Mouse (Mus musculus): ENCODE measurements around the gene H2afy. TPM values are rescaled to one million over a fixed set of nuclear protein-coding genes. Genes with fewer than 3 reads are reported as not detected.
A peak's percentile ranks its signal among the peaks of the same experiment; 100 is the strongest.

H2afy gene
- polyA plus RNA-seq, 1 experiment from 2014 or later = 548 TPM

DNA sequence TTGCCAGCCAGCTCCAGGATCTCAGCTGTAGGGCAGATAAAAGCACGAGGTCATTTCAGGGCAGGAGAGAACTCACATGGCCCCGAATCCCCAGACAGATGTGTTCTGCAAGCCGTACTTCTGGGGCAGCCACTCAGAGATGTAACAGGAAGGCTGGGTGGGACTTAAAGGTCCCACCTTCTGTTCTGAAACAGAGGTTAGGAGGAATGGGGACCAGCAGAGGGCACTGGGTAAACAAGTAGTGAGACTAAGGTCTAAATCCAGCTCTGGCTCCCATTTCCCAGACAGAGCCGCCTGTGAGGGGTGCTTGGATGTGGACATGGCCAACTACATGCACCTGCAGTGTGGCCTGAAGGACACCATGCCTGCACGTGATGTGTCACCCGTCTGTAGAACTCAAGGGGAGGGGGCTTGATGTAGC is 31.2 kb downstream of the H2afy start:
- Histone ChIP-seq H3K4me2 (no peak overlapping the region), H3K4me3 (no peak overlapping the region), H3K36me3 (ENCODE audit: poor library complexity, severe bottlenecking) (peaks cover 64% of the 10 kb centered on the region), H3K4me1 (peaks cover 31% of the 10 kb centered on the region), H3K27me3 (no peaks in the 10 kb centered on the region), H3K27ac (peak overlapping the region; percentile 22; the same call in 1 of the 2 replicates), H3K9ac (no peak overlapping the region), H3K9me3 (replicated peaks) (no peaks in the 10 kb centered on the region)
- ATAC-seq = no peak
- WGBS = 89% methylated on average over 6 of the region's 6 CpGs

DNA sequence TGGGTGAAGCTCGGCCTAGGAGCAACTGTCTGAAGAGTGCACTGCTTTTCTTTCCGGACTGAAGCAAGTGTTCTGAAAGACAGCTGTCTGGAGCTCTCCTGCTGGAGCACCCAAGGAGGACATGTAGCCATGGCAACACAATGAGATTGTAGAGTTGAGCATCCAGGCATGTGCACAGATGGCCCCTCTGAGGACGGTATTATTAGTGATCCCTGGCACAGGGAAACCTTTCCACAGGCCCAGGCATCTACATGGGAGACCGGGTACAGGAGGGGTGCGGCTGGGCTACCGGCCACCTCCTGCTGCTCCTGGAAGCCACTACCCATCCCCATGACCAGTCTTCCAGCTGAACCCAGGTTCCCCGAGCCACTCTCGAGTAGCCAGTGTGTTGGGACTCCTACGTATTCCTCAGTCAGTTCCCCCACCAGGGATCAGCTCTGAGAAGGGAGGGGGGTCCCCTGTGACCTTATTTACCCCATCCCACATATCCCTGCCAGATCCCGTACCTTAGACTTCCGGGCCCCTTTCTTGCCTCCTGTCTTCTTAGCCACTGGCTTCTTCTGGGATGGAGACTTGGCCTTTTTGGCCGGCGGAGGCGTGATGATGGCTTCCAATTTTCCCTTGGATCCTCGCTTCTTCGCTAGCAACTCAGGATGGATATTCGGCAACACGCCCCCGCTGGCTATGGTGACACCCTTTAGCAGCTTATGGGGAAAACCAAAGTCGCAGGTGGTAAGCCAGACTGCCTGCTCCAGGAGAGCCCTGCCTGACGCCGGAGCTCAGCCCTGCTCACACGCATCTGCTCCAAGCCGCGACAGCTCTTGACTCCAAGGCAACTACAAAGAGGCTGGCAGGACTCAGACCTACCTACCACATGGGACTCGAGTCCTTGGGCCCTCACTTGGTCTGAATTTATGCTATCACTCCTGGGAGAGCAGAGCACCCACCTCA is 32.1 kb downstream of the H2afy start:
- peaks cover 64% of the 10 kb centered on the region for H3K36me3 ChIP-seq (ENCODE audit: poor library complexity, severe bottlenecking)

DNA sequence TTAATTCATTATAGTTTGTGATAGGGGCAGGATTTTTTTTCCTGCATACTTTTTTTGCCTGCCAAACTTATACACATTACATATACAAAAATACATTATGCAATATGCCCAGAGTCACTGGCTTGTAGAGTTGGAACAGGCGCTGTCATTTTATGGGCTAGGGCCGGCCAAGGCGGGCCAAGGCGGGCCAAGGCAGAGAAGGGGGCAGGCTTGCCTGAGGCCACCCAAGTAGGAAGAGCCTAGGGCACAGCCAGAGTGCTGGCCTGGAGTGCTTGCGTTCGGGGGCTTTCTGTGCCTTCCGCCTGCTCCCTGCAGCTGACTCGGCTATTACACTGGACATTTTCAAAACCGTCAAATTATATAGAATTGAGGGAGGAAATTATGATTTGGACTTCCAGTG is 34.0 kb downstream of the H2afy start:
- Histone ChIP-seq H3K9ac (no peak overlapping the region), H3K36me3 (ENCODE audit: poor library complexity, severe bottlenecking) (peaks cover 57% of the 10 kb centered on the region), H3K4me2 (no peak overlapping the region), H3K27me3 (no peaks in the 10 kb centered on the region), H3K4me1 (peaks cover 26% of the 10 kb centered on the region), H3K9me3 (replicated peaks) (no peaks in the 10 kb centered on the region), H3K27ac (no peak overlapping the region), H3K4me3 (no peak overlapping the region)
- WGBS = 81% methylated on average over 9 of the region's 9 CpGs
- no peak for ATAC-seq

More for the DNA sequence above, 32.1 kb downstream of the H2afy start:
- no peak overlapping the region for H3K9ac ChIP-seq
- no peak overlapping the region for H3K4me2 ChIP-seq
- ATAC-seq = peak; percentile 51; the same call in 1 of the 2 replicates
- no peaks in the 10 kb centered on the region for H3K9me3 ChIP-seq (replicated peaks)
- H3K4me1 ChIP-seq = peaks cover 22% of the 10 kb centered on the region
- no peaks in the 10 kb centered on the region for H3K27me3 ChIP-seq
- WGBS = 88% methylated on average over 26 of the region's 26 CpGs
- peak overlapping the region; percentile 48 for H3K27ac ChIP-seq
- H3K4me3 ChIP-seq = no peak overlapping the region

DNA sequence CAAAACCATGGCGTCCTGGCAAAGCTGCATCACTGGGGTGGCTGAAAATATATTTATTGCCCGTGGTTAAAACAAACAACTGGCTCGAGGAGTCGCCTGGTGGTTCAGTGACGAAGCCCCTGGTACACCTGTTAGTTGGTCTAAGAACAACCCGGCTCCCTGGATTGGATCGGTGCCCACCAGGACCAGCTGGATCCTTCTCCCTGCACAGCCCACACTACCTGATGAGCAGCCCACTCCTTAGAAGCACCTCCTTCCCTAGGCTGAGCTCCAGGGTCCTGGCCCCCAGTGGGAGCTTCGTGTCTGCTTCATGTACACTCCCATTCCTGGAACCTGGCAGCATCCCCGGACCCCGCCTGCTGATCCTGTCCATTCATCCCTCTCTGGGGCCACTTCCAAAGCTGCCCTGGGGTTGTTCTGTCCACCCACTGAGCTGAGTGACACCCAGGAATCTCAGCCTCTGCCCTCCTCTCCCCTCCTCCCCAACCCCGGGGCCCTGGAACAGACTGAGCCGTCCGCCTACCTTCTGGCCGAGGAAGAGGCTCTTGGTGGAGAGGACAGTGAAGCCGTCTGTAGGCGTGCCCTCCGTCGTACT is 40.5 kb downstream of the H2afy start:
- peaks cover 61% of the 10 kb centered on the region for H3K36me3 ChIP-seq (ENCODE audit: poor library complexity, severe bottlenecking)
- peaks cover 49% of the 10 kb centered on the region for H3K4me1 ChIP-seq
- 85% methylated on average over 18 of the region's 18 CpGs for WGBS
- no peaks in the 10 kb centered on the region for H3K9me3 ChIP-seq (replicated peaks)
- H3K27ac ChIP-seq = no peak overlapping the region
- no peak overlapping the region for H3K4me2 ChIP-seq
- ATAC-seq = no peak
- no peaks in the 10 kb centered on the region for H3K27me3 ChIP-seq
- H3K9ac ChIP-seq = no peak overlapping the region
- H3K4me3 ChIP-seq = no peak overlapping the region

DNA sequence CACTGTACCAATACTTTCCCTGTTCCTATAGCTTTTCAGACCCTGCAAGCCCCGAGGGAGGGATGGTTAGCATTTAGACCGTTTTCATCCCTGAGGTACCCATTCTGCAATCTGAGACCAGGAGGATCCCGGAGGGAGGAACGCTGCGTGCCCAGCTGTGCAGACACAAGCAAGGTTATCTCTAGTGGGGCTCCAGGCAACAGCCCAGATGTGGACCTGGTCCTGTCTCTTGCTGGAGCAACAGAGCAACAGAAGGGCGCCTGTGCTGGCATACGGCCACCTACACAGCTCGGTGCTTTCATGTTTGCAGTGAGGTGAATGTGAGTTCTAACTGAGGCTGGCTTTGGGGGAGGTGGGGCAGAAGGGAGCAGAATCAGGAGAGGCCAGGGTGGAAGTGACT is 41.6 kb downstream of the H2afy start:
- Histone ChIP-seq H3K27ac (peak overlapping the region; percentile 22; the same call in 1 of the 2 replicates), H3K4me3 (no peak overlapping the region), H3K4me1 (peaks cover 49% of the 10 kb centered on the region), H3K27me3 (no peaks in the 10 kb centered on the region), H3K9me3 (replicated peaks) (no peaks in the 10 kb centered on the region), H3K36me3 (ENCODE audit: poor library complexity, severe bottlenecking) (peaks cover 61% of the 10 kb centered on the region), H3K9ac (no peak overlapping the region), H3K4me2 (no peak overlapping the region)
- WGBS = 69% methylated on average over 8 of the region's 8 CpGs
- no peak for ATAC-seq

DNA sequence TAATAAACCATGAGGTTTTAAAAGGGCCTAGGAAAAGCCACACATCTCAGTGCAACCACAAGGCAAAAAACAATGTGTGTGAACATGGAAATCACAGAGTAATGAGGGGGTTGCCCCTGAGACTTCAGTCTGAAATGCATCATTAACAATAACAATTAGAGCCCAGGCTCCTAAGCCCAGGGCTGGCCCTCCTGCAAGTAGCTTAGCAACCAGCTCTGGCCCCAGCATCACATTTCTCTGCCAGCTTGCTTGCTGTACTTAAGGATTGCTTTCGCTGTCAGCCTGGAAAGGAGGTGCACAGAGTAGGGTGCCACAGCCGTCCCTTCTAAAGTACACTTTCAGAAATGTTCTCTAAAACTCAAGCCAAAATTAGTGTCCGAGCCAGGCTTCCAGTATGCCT is 42.5 kb downstream of the H2afy start:
- Histone ChIP-seq H3K36me3 (ENCODE audit: poor library complexity, severe bottlenecking) (peaks cover 70% of the 10 kb centered on the region), H3K27me3 (no peaks in the 10 kb centered on the region), H3K9me3 (replicated peaks) (no peaks in the 10 kb centered on the region), H3K4me1 (peaks cover 49% of the 10 kb centered on the region), H3K4me3 (no peak overlapping the region), H3K4me2 (no peak overlapping the region), H3K9ac (no peak overlapping the region), H3K27ac (peak overlapping the region; percentile 22; the same call in 1 of the 2 replicates)
- peak; percentile 82 for ATAC-seq
- WGBS = 62% methylated on average over 3 of the region's 3 CpGs

DNA sequence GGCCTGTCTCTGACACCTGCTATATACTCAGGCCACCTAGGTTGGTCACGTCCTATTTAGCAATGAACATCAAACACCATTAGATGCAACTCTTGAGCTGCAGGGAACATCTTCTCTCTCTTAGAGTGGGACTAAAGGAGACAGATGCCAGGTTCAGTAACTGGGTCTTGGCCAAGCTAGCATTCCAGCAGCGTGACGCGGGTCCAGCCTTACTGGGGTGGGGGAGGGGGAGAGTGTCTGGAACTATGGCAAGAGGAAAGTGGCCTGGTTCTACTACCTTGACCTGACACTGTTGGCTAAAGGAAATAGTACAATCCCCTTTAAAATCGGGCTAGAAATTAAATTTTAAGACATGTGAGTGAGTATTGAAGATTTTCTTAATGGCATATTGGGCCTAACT is 43.6 kb downstream of the H2afy start:
- H3K4me3 ChIP-seq = no peak overlapping the region
- 74% methylated on average over 5 of the region's 5 CpGs for WGBS
- H3K4me2 ChIP-seq = no peak overlapping the region
- H3K9me3 ChIP-seq (replicated peaks) = no peaks in the 10 kb centered on the region
- no peak overlapping the region for H3K9ac ChIP-seq
- H3K36me3 ChIP-seq (ENCODE audit: poor library complexity, severe bottlenecking) = peaks cover 80% of the 10 kb centered on the region
- ATAC-seq = no peak
- H3K27me3 ChIP-seq = no peaks in the 10 kb centered on the region
- peaks cover 44% of the 10 kb centered on the region for H3K4me1 ChIP-seq
- H3K27ac ChIP-seq = no peak overlapping the region

DNA sequence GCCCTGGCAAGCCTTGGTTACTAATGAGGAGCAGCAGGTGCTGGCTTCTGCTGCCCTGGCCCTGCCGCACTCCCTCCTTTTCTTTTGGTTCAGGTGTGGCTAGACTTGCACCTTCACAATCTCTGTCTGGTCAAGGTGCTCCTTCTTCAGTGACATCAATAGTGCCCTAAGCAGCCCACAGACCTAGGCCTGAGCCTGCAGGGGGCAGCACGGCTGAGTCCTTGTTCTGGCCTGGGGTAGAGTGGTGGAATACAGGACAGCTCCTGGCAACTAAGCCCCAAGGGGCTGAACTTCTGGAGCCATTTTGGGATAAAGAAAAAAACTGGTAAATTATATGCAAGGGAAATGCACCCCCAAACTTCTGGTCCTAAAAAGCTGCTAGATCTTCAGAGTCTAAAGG is 45.6 kb downstream of the H2afy start:
- no peaks in the 10 kb centered on the region for H3K27me3 ChIP-seq
- H3K36me3 ChIP-seq (ENCODE audit: poor library complexity, severe bottlenecking) = peaks cover 85% of the 10 kb centered on the region
- no peaks in the 10 kb centered on the region for H3K9me3 ChIP-seq (replicated peaks)
- WGBS = 84% methylated on average over 2 of the region's 2 CpGs
- no peak overlapping the region for H3K4me3 ChIP-seq
- H3K4me1 ChIP-seq = peaks cover 33% of the 10 kb centered on the region
- no peak overlapping the region for H3K4me2 ChIP-seq
- ATAC-seq = no peak
- H3K27ac ChIP-seq = no peak overlapping the region
- H3K9ac ChIP-seq = no peak overlapping the region

DNA sequence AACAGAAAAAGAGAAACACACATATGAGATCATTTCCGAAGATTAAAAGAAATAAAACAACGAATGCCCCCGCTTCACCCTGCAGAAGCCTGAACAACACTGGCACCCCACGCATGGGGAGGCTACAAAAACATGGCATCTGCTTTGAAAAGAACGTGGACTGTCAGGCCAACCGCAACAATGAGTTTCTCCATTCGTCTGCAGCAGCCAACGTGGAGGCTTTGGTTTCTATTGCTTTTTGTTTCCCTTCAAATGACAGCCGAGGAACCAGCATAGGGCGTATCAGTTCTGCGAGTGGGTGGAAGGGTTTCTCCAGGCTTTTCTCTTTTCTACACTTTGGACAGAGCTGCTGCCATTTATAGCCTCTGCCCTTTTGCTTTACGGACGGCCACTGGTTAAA is 47.6 kb downstream of the H2afy start:
- H3K27ac ChIP-seq = no peak overlapping the region
- WGBS = 80% methylated on average over 13 of the region's 13 CpGs
- no peak for ATAC-seq
- H3K4me2 ChIP-seq = no peak overlapping the region
- no peak overlapping the region for H3K4me3 ChIP-seq
- H3K9ac ChIP-seq = no peak overlapping the region
- H3K4me1 ChIP-seq = peaks cover 14% of the 10 kb centered on the region
- no peaks in the 10 kb centered on the region for H3K27me3 ChIP-seq
- no peaks in the 10 kb centered on the region for H3K9me3 ChIP-seq (replicated peaks)
- peaks cover 83% of the 10 kb centered on the region for H3K36me3 ChIP-seq (ENCODE audit: poor library complexity, severe bottlenecking)

DNA sequence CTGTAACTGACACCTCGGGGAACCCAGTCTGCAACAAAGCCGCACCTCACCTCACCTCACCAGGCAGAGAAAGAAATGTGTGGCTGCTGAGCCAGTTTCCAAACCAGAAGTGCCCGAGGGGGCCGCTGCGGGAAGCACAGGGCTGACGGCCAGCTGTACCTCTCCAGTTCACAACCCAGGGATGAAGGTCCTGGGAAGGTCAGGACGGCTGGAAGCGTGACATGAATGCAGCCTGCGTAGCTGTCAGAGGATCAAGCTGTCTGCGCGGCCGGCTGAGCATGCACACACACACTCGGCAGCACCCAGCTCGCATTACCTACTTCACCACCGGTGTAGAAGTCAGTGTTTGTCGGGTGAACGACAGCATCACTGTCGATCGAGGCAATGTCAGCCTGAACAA is 48.2 kb downstream of the H2afy start:
- Histone ChIP-seq H3K36me3 (ENCODE audit: poor library complexity, severe bottlenecking) (peaks cover 87% of the 10 kb centered on the region), H3K4me1 (peaks cover 11% of the 10 kb centered on the region), H3K4me3 (no peak overlapping the region), H3K27ac (no peak overlapping the region), H3K9ac (no peak overlapping the region), H3K9me3 (replicated peaks) (no peaks in the 10 kb centered on the region), H3K4me2 (no peak overlapping the region), H3K27me3 (no peaks in the 10 kb centered on the region)
- no peak for ATAC-seq
- WGBS = 86% methylated on average over 19 of the region's 19 CpGs

DNA sequence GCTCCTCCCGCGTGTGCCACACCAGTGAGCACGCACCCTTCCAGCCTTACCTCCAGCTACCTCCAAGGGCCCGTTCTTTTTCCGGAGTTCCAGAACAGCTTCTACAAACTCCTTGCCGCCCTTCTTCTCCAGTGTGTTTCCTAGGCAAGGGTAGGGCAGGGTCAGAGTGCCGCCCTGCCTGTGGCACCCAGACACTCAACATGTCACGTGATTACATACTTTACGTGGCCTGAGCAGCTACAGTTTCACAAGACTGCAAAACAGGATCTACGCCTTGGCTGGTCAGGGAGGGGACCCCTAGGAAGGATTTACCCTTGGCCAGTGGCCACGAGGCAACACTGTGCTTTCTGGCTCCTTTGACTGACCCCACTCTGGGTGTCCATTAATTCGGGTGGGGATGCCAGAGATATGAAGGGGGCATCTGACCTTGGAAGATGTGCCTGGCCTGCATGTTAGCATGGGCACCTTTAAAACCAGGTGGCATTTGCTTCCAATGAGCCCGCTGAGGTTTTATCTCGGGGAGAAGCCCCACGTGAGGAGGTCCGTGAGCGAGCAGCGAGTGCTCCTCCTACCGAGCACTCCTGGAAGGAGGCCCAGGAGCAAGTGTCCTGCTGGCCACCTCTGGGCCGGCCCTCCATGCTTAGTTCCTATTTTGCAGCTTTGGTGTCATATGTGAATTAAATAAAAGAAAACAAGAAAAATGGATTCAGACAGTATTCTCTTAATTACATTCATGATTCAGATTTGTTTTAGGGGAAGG is 51.8 kb downstream of the H2afy start:
- peaks cover 97% of the 10 kb centered on the region for H3K36me3 ChIP-seq (ENCODE audit: poor library complexity, severe bottlenecking)
- no peak for ATAC-seq
- H3K9ac ChIP-seq = no peak overlapping the region
- no peaks in the 10 kb centered on the region for H3K9me3 ChIP-seq (replicated peaks)
- H3K27ac ChIP-seq = no peak overlapping the region
- no peak overlapping the region for H3K4me3 ChIP-seq
- H3K4me1 ChIP-seq = peaks cover 21% of the 10 kb centered on the region
- 91% methylated on average over 20 of the region's 20 CpGs for WGBS
- H3K27me3 ChIP-seq = no peaks in the 10 kb centered on the region
- no peak overlapping the region for H3K4me2 ChIP-seq

DNA sequence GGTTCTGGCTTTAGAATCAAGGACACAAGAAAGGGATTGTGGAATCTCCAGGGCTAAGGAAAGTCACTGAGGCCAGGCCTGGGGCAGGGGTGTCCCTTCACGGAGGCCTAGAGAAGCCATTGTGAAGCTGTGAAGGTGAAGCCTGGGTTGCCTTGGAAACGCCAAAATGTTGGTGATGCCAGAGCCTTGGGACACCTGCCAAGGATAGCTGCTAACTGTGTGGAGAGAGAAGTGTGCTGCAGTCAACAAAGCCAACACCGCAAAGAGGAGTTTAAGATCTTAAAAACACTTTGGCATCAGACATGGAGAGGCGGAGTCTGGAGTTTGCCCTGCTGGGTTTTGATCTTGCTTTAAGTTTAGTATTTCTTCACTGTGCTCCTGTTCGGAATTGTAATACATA is 54.5 kb downstream of the H2afy start:
- H3K27ac ChIP-seq = no peak overlapping the region
- no peak for ATAC-seq
- H3K4me2 ChIP-seq = no peak overlapping the region
- no peak overlapping the region for H3K9ac ChIP-seq
- H3K4me1 ChIP-seq = peaks cover 21% of the 10 kb centered on the region
- no peak overlapping the region for H3K4me3 ChIP-seq
- 61% methylated on average over 5 of the region's 5 CpGs for WGBS
- no peaks in the 10 kb centered on the region for H3K9me3 ChIP-seq (replicated peaks)
- no peaks in the 10 kb centered on the region for H3K27me3 ChIP-seq
- peaks cover 97% of the 10 kb centered on the region for H3K36me3 ChIP-seq (ENCODE audit: poor library complexity, severe bottlenecking)
